Mouse (Mus musculus) midbrain, embryonic 13.5 days (tissue): ENCODE measurements around the gene Gpc5. TPM values are rescaled to one million over a fixed set of nuclear protein-coding genes. Genes with fewer than 3 reads are reported as not detected.
A peak's percentile ranks its signal among the peaks of the same experiment; 100 is the strongest.

ENCODE experiments used
- ATAC-seq: fragments of 200-750 bp; cut with Nextera tagmentation; 2 replicates; pipeline ENCODE4 v1.8.0; 2017; ENCODE audit warnings: mild to moderate bottlenecking, moderate TSS enrichment, moderate library complexity
- H3K27ac ChIP-seq: fragments of 300-500 bp; sonication (generic); 2 replicates; pipeline ENCODE4 v1.5.1; 2015; ENCODE audit warnings: inconsistent platforms, mild to moderate bottlenecking, moderate library complexity
- H3K27me3 ChIP-seq: fragments of 300-500 bp; sonication (generic); 2 replicates; pipeline ENCODE4 v1.6.1; 2015; ENCODE audit warnings: mild to moderate bottlenecking, inconsistent platforms
- H3K36me3 ChIP-seq: fragments of 300-500 bp; sonication (generic); 2 replicates; pipeline ENCODE4 v1.6.1; 2015; ENCODE audit warnings: mild to moderate bottlenecking, inconsistent platforms
- H3K4me1 ChIP-seq: fragments of 300-500 bp; sonication (generic); replicated peaks from 2 replicates; pipeline ENCODE4 v1.6.1; 2015; ENCODE audit warnings: inconsistent platforms
- H3K4me2 ChIP-seq: fragments of 300-500 bp; sonication (generic); replicated peaks from 2 replicates; pipeline ENCODE4 v1.6.1; 2015; ENCODE audit warnings: moderate library complexity, mild to moderate bottlenecking, inconsistent platforms
- H3K4me3 ChIP-seq: fragments of 300-500 bp; sonication (generic); replicated peaks from 2 replicates; pipeline ENCODE4 v1.5.1; 2015; ENCODE audit warnings: mild to moderate bottlenecking, inconsistent platforms
- H3K9ac ChIP-seq: fragments of 300-500 bp; sonication (generic); replicated peaks from 2 replicates; pipeline ENCODE4 v1.6.1; 2015; ENCODE audit warnings: mild to moderate bottlenecking, inconsistent platforms
- H3K9me3 ChIP-seq: fragments of 300-500 bp; sonication (generic); 2 replicates; pipeline ENCODE4 v1.6.1; 2016; ENCODE audit warnings: mild to moderate bottlenecking, inconsistent platforms
- WGBS: fragments of 180-500 bp; shearing (Covaris S2); methylation state at CpG from one replicate; pipeline ENCODE4 v1.1.7; 2015; 5-methylcytosine and 5-hydroxymethylcytosine counted together
- polyA plus RNA-seq: library from polyadenylated mRNA; unstranded; fragments of >200 nt; fragmentation: Nextera tagmentation; extraction: Ambion mirVana; gene quantifications from 2 replicates; pipeline ENCODE4 v1.2.1, GENCODE M21; 2015

Gpc5 gene
- polyA plus RNA-seq, 1 experiment from 2014 or later: 2.1 TPM

DNA sequence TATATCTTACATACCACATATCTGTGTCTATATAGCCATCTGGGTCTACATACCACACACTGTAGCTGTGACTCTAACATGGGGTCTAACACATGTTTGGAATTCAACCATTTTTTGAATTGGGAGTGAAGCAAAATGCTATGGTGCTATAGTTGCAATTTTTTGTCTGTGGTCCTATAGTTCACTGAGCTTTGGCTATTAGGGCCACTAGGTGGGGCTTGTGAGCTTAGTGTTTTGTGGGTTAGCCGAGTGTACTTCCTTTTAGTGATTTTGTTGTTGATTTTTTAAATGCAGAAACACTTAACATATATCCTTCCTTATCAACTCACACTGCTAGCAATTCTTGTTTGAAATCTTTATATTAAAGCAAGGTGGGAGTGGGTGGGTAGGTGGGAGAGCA is 727.0 kb downstream of the Gpc5 start:
- no peaks in the 10 kb centered on the region for H3K36me3 ChIP-seq

DNA sequence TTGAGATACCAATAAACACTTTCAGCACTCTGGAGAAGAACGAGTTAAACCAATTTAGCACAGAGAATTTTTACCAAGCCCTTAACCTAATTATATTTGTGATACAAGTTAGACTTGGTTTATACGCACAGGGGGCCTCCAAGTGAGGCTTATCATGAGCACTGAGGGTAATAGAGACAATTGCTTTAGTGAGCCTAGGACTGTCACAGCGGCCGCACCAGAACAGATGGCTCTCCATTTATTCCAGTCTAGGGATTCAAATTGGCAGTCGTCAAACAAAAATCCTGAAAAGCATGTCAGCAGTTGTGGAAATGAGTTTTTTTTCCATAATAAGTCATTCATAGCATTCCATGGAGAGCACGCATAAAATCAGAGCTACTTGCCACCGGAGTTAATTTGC is 729.6 kb downstream of the Gpc5 start:
- Histone ChIP-seq H3K27me3 (no peaks in the 10 kb centered on the region), H3K4me1 (0 out of 2 replicates have a peak, but pooled peaks cover 2% of the 10 kb centered on the region), H3K9me3 (no peaks in the 10 kb centered on the region), H3K4me2 (no peak overlapping the region), H3K4me3 (no peak overlapping the region), H3K27ac (no peak overlapping the region), H3K36me3 (no peaks in the 10 kb centered on the region), H3K9ac (no peak overlapping the region)
- WGBS: 49% methylated on average over 7 of the region's 7 CpGs
- peak; percentile 88 for ATAC-seq

More for the DNA sequence above, 727.0 kb downstream of the Gpc5 start:
- no peak overlapping the region for H3K4me2 ChIP-seq
- WGBS: 14% methylated on average over 1 of the region's 1 CpGs
- no peaks in the 10 kb centered on the region for H3K27me3 ChIP-seq
- no peak overlapping the region for H3K9ac ChIP-seq
- ATAC-seq: no peak
- no peaks in the 10 kb centered on the region for H3K9me3 ChIP-seq
- no peak overlapping the region for H3K27ac ChIP-seq
- 0 out of 2 replicates have a peak, but pooled peaks cover 2% of the 10 kb centered on the region for H3K4me1 ChIP-seq
- no peak overlapping the region for H3K4me3 ChIP-seq

DNA sequence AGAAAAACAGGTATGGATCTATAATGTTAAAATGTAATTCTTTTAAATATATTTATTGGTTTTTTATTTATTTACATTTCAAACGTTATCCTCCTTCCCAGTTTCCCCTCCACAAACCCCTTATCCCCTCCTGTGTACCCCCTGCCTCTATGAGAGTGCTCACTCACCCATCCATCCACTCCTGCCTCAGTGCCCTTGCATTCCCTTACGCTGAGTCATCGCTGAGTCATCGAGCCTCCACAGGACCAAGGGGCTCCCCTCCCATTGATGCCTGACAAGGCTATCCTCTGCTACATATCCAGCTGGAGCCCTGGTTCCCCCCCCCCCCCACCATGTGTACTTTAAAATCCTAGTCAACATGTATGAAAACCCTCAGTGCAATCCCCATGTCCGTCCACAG is 738.5 kb downstream of the Gpc5 start:
- Histone ChIP-seq H3K4me1 (no peaks in the 10 kb centered on the region), H3K36me3 (no peaks in the 10 kb centered on the region), H3K9ac (no peak overlapping the region), H3K4me3 (no peak overlapping the region), H3K27ac (no peak overlapping the region), H3K27me3 (no peaks in the 10 kb centered on the region), H3K9me3 (no peaks in the 10 kb centered on the region), H3K4me2 (no peak overlapping the region)
- 72% methylated on average over 5 of the region's 5 CpGs for WGBS
- ATAC-seq: 0 out of 2 replicates have a peak, but pooled peaks have one; percentile 10

DNA sequence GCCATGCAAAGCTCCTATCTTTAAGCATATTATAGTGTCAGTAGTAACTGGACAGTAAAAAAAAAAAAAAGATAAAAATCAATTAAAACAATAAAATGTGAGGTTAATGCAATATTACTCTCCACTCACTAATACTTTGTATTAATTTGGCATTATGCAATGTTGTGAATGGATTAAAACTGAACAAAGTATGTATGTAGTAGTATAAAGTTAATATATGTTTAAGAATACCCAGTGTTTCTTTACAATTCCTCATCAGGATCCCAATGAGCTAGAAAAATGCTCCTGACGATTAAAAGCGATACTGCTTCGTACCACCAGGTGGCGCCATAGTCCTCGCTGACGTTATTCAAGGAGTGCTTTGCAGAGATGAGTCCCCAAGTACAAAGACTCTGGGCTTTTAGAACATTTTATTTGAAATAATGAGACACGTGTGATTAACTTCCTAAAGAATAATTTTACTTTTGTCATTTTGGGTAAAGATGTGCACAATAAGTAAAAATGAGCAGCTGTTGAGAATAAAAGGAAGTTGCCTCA is 739.3 kb downstream of the Gpc5 start:
- Histone ChIP-seq H3K9ac (no peak overlapping the region), H3K36me3 (no peaks in the 10 kb centered on the region), H3K4me3 (no peak overlapping the region), H3K27me3 (no peaks in the 10 kb centered on the region), H3K4me2 (no peak overlapping the region), H3K9me3 (no peaks in the 10 kb centered on the region), H3K27ac (no peak overlapping the region), H3K4me1 (0 out of 2 replicates have a peak, but pooled peaks cover under 1% of the 10 kb centered on the region)
- peak; percentile 67 for ATAC-seq
- 2% methylated on average over 7 of the region's 7 CpGs for WGBS

DNA sequence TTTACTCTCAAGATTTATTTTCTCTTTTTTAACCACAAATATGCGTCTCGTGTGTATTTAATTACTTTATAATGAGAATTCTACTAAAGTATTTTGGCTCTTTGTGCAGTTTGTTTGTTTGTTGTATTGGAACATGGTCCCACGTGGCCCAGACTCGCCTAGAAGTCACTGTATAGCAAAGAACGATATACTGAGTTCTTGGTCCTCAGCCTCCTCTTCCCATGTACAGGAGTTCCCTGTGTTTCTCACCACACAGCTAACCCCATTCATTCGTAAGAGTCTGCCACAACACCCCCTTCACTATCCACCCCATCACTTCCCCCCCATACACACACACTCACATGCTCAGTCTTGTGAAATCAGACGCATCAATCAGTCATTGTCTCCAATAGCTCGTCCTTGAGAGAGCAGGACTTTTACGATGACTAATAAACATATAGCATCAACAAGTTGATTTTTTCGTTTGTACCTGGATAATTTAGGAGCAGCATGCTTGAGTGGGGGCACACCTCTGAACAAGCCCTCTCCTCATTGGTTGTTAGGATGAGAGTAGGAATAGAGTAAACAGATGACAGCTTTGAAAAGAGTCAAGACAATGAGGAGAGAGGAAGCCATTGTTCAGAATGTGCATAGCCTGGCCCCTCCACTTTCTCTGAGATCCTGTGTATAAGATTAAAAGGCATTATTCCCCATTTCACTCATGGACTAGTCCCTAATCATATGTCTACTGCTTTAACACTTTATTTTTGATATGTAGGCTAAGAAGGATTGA is 740.0 kb downstream of the Gpc5 start:
- Histone ChIP-seq H3K9me3 (no peaks in the 10 kb centered on the region), H3K27ac (no peak overlapping the region), H3K4me2 (no peak overlapping the region), H3K4me3 (no peak overlapping the region), H3K27me3 (no peaks in the 10 kb centered on the region), H3K36me3 (no peaks in the 10 kb centered on the region), H3K4me1 (0 out of 2 replicates have a peak, but pooled peaks cover 3% of the 10 kb centered on the region), H3K9ac (no peak overlapping the region)
- ATAC-seq: peak; percentile 72; the same call in 1 of the 2 replicates
- 82% methylated on average over 10 of the region's 10 CpGs for WGBS

DNA sequence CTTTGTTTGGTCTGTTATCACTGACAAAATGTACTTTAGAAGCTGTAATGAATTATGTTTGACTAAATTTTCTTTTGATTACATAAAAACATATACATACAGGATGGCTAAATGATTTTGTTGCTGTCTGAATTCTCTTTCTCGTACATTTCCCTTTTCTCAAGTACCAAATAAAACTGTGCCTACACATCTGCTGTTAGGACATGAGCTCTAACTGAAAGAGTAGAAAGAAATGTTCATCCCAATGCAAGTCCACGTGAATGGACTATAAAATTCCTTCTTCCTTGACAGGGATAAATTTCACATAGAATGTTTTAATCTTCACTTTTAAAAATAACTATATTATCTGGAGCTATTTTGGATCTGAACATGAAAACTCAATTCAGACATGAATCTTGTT is 751.8 kb downstream of the Gpc5 start:
- WGBS: 81% methylated on average over 2 of the region's 2 CpGs
- H3K27me3 ChIP-seq: no peaks in the 10 kb centered on the region
- H3K4me3 ChIP-seq: no peak overlapping the region
- H3K27ac ChIP-seq: no peak overlapping the region
- no peak for ATAC-seq
- H3K9me3 ChIP-seq: no peaks in the 10 kb centered on the region
- H3K4me2 ChIP-seq: no peak overlapping the region
- H3K4me1 ChIP-seq: 0 out of 2 replicates have a peak, but pooled peaks cover 3% of the 10 kb centered on the region
- H3K9ac ChIP-seq: no peak overlapping the region
- no peaks in the 10 kb centered on the region for H3K36me3 ChIP-seq

DNA sequence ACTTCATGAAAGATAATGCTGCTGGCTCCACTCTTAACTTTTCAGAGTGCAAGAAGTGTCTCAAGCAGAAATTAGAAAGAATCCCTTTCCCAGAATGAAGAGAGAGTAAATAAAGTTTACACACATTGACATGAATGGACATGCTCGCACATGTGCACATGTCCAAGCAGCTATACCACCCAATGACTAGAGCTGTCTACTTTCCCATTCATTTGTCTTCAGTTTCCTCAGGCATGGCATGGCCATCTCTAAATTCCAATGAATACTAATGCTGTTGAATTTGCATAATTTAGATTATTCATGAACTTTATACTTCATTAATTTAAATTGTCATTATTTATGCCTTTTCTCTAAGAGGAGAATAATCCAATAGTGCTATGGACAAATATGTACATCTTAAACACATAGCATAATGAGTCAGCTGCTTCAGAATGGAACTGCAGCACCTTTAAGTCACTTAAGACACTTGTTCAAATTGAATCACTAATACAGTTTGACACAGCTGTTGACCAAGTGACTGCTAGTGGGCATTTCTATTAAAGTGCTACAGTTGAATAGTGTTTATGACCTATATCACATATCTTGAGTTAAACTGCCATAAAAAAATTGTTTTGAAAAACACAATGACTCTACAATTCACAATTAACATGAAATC is 752.9 kb downstream of the Gpc5 start:
- Histone ChIP-seq H3K4me1 (0 out of 2 replicates have a peak, but pooled peaks cover 3% of the 10 kb centered on the region), H3K9ac (no peak overlapping the region), H3K36me3 (no peaks in the 10 kb centered on the region), H3K27ac (no peak overlapping the region), H3K4me2 (no peak overlapping the region), H3K4me3 (no peak overlapping the region), H3K9me3 (no peaks in the 10 kb centered on the region), H3K27me3 (no peaks in the 10 kb centered on the region)
- ATAC-seq: no peak
- WGBS: 87% methylated on average over 1 of the region's 1 CpGs

DNA sequence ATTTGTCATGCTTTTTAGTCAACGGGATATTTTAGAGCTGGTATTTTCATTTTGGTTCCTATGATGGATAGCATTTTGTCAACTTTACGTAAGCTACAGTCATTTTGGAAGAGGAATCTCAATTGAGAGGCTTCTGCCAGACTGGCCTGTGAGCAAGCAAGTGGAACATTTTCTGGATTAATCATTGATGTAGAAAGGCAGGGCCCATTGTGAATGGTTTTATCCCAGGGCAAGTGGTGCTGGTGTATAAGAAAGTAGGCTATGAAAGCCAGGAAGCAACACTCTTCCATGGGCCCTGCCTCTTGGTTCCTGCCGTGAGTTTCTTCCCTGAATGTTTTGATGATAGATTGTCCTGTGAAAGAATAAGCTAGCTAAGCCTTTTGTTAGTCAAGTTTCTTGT is 777.1 kb downstream of the Gpc5 start:
- Histone ChIP-seq H3K4me2 (no peak overlapping the region), H3K4me3 (no peak overlapping the region), H3K27ac (no peak overlapping the region), H3K27me3 (no peaks in the 10 kb centered on the region), H3K4me1 (no peaks in the 10 kb centered on the region), H3K9me3 (no peaks in the 10 kb centered on the region), H3K36me3 (no peaks in the 10 kb centered on the region), H3K9ac (no peak overlapping the region)
- 77% methylated on average over 3 of the region's 3 CpGs for WGBS
- no peak for ATAC-seq

DNA sequence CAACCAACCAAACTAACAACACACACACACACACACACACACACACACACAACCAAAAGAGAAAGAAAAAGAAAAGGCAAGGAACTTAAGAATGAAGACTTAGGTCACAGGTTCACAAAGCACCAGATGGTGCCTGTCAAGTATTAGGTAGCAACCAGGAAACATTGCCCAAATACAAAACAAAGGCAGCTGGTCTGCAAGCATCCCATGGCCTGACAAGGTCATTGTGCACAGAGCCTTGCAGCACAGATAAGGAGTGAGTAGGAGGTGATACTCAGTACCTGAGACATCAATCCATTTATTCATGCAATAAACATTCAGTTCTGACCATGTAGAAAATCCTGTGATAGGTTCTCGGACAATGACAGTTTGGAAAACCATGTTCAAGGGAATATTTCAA is 884.0 kb downstream of the Gpc5 start:
- H3K9ac ChIP-seq: no peak overlapping the region
- no peak overlapping the region for H3K27ac ChIP-seq
- WGBS: 88% methylated on average over 1 of the region's 1 CpGs
- no peak overlapping the region for H3K4me3 ChIP-seq
- no peaks in the 10 kb centered on the region for H3K36me3 ChIP-seq
- no peaks in the 10 kb centered on the region for H3K27me3 ChIP-seq
- H3K9me3 ChIP-seq: no peaks in the 10 kb centered on the region
- no peak overlapping the region for H3K4me2 ChIP-seq
- H3K4me1 ChIP-seq: no peaks in the 10 kb centered on the region
- no peak for ATAC-seq

DNA sequence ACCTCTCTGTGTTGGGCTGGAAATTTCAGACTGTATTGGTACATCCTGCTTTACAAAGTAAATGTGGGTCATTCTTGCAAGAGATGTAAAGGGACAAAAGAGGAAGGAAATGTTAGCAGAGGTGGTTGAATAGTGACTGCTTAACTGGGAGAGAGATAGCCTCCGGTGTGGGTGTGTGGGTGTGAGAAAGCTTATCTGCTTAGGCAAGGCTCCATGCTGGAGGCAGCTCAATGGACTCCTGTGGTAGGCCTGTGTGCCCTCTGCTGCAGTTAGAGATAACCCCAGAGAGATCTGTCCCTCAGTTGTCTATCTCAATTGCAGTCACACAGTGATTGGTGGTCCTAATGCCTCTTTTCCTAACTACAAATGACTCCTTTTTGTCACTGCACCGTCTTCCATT is 887.2 kb downstream of the Gpc5 start:
- H3K9ac ChIP-seq: no peak overlapping the region
- 71% methylated on average over 2 of the region's 2 CpGs for WGBS

DNA sequence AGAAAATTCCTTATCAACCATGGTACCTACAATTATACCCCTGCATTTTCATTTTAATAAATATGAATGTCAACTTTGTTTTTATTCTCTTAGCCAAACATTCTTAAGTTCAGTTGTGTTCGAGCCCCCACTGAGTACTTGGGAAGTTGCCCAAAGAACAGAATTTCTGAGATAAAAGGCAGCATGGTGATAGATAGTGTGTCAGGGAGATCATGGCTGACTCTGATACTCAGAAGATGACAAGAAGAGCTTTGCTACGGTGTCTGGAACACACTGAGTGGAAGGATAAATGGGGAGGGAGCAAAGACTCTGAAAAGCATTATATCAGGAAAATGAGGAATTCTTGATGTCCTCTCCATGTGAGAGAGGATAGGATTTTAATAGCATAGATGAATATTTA is 898.7 kb downstream of the Gpc5 start:
- Histone ChIP-seq H3K4me3 (no peak overlapping the region), H3K4me2 (no peak overlapping the region), H3K36me3 (no peaks in the 10 kb centered on the region), H3K4me1 (no peaks in the 10 kb centered on the region), H3K27ac (no peak overlapping the region), H3K27me3 (no peaks in the 10 kb centered on the region), H3K9ac (no peak overlapping the region), H3K9me3 (no peaks in the 10 kb centered on the region)
- 80% methylated on average over 2 of the region's 2 CpGs for WGBS
- no peak for ATAC-seq

More for the DNA sequence above, 887.2 kb downstream of the Gpc5 start:
- ATAC-seq: no peak
- Histone ChIP-seq H3K4me1 (no peaks in the 10 kb centered on the region), H3K36me3 (no peaks in the 10 kb centered on the region), H3K4me2 (no peak overlapping the region), H3K27ac (no peak overlapping the region), H3K27me3 (no peaks in the 10 kb centered on the region), H3K9me3 (no peaks in the 10 kb centered on the region), H3K4me3 (no peak overlapping the region)

DNA sequence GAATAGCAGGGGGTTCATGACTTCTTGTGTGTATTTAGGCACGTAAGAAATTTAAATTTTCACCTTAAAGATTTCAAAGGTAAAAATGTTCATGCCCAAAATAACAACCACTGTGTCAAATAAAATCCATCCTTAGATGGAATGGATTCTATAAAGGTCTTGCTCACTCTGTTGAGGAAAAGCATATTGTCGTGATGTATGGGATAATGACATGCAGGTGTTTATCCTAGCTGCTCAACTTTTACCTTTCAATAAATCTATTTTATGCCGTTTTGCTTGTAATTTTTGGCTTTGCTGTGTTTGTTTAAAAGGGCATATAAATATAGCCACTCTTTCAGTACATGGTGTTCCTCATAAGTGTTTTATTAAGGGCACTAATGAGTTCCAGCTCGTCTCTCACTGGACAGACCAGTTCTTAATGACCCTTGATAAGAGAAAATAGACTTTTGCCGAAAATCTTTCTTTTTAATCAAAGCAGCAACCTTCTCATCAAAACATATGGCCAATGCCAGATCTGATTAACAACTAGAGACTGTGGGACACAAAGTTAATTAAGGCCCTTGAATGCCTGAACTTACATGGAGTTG is 901.6 kb downstream of the Gpc5 start:
- ATAC-seq: no peak
- no peaks in the 10 kb centered on the region for H3K27me3 ChIP-seq
- no peaks in the 10 kb centered on the region for H3K9me3 ChIP-seq
- no peak overlapping the region for H3K4me3 ChIP-seq
- H3K27ac ChIP-seq: no peak overlapping the region
- H3K4me1 ChIP-seq: no peaks in the 10 kb centered on the region
- H3K36me3 ChIP-seq: no peaks in the 10 kb centered on the region
- WGBS: 77% methylated on average over 5 of the region's 5 CpGs
- no peak overlapping the region for H3K9ac ChIP-seq
- no peak overlapping the region for H3K4me2 ChIP-seq
